Mouse (Mus musculus) forebrain, embryonic 16.5 days (tissue): ENCODE data around the gene Ly6g6c. TPM values are rescaled to one million over a fixed set of nuclear protein-coding genes. Genes with fewer than 3 reads are reported as not detected.

Experiments used
- ATAC-seq: fragments of 200-750 bp; cut with Nextera tagmentation; 2 replicates; pipeline ENCODE4 v1.8.0; 2017; ENCODE audit warnings: mild to moderate bottlenecking, moderate library complexity
- H3K27ac ChIP-seq: fragments of 300-500 bp; sonication (generic); 2 replicates; pipeline ENCODE4 v1.5.1; 2014; ENCODE audit warnings: low read length, control low read depth
- H3K27me3 ChIP-seq: fragments of 300-500 bp; sonication (generic); replicated peaks from 2 replicates; pipeline ENCODE4 v1.6.1; 2014; ENCODE audit warnings: low read length; ENCODE audit not compliant: control insufficient read depth, insufficient read depth
- H3K36me3 ChIP-seq: fragments of 300-500 bp; sonication (generic); 2 replicates; pipeline ENCODE4 v1.6.1; 2014; ENCODE audit not compliant: control insufficient read depth, insufficient read depth
- H3K4me1 ChIP-seq: fragments of 300-500 bp; sonication (generic); replicated peaks from 2 replicates; pipeline ENCODE4 v1.6.1; 2014; ENCODE audit warnings: low read length; ENCODE audit not compliant: control insufficient read depth, insufficient read depth
- H3K4me2 ChIP-seq: fragments of 300-500 bp; sonication (generic); 2 replicates; pipeline ENCODE4 v1.6.1; 2014; ENCODE audit warnings: mild to moderate bottlenecking, low read length, control low read depth
- H3K4me3 ChIP-seq: fragments of 300-500 bp; sonication (generic); replicated peaks from 2 replicates; pipeline ENCODE4 v1.5.1; 2014; ENCODE audit warnings: mild to moderate bottlenecking, low read length, control low read depth
- H3K9ac ChIP-seq: fragments of 300-500 bp; sonication (generic); replicated peaks from 2 replicates; pipeline ENCODE4 v1.6.1; 2014; ENCODE audit warnings: low read depth, low read length, control low read depth
- H3K9me3 ChIP-seq: fragments of 300-500 bp; sonication (generic); 2 replicates; pipeline ENCODE4 v1.6.1; 2016; ENCODE audit warnings: low read length; ENCODE audit not compliant: control insufficient read depth
- WGBS: fragments of 180-500 bp; shearing (Covaris S2); extraction: QIAGEN DNeasy Blood & Tissue Kit; methylation state at CpG from one replicate; pipeline ENCODE4 v1.1.7; 2014; 5-methylcytosine and 5-hydroxymethylcytosine counted together
- polyA plus RNA-seq: library from polyadenylated mRNA; unstranded; fragments of >200 nt; fragmentation: Nextera tagmentation; extraction: Ambion mirVana; gene quantifications from 2 replicates; pipeline ENCODE4 v1.2.1, GENCODE M21; 2015

Ly6g6c gene
- polyA plus RNA-seq, 1 experiment from 2014 or later, result not detected

GRCm38 (mm10) chr17:35076507-35077176, 11.5 kb downstream of the Ly6g6c start, which contains the start of gene Ly6g6e:
Gene Ly6g6e (plus strand): TSS chr17:35076902.
- H3K9ac ChIP-seq, result peak within 1 kb of the TSS; percentile 53
- H3K27ac ChIP-seq, result peak within 1 kb of the TSS; percentile 72
- ATAC-seq, result peak; percentile 81
- peak within 1 kb of the TSS; percentile 48 for H3K4me2 ChIP-seq
- H3K36me3 ChIP-seq, result no peaks in the 10 kb centered on the region
- 22% methylated on average over 10 of the region's 10 CpGs for WGBS
- H3K9me3 ChIP-seq, result no peaks in the 10 kb centered on the region
- H3K4me3 ChIP-seq, result peak within 1 kb of the TSS; percentile 24
- no peaks in the 10 kb centered on the region for H3K27me3 ChIP-seq
- H3K4me1 ChIP-seq, result peaks cover 29% of the 10 kb centered on the region

GRCm38 (mm10) chr17:35077285-35077684, 12.1 kb downstream of the Ly6g6c start:
- peak overlapping the region; percentile 48 for H3K4me2 ChIP-seq
- peaks cover 29% of the 10 kb centered on the region for H3K4me1 ChIP-seq
- H3K9ac ChIP-seq, result peak overlapping the region; percentile 53; the same call in 1 of the 2 replicates
- H3K36me3 ChIP-seq, result no peaks in the 10 kb centered on the region
- H3K4me3 ChIP-seq, result peak overlapping the region; percentile 24
- no peaks in the 10 kb centered on the region for H3K9me3 ChIP-seq
- ATAC-seq, result peak; percentile 68
- WGBS, result 41% methylated on average over 2 of the region's 2 CpGs
- no peak overlapping the region for H3K27ac ChIP-seq
- no peaks in the 10 kb centered on the region for H3K27me3 ChIP-seq

GRCm38 (mm10) chr17:35077786-35078233, 12.6 kb downstream of the Ly6g6c start, which contains the start of gene Ly6g6d:
Gene Ly6g6d (minus strand): TSS chr17:35078065.
- Histone ChIP-seq H3K9ac (peak within 1 kb of the TSS; percentile 53), H3K36me3 (no peaks in the 10 kb centered on the region), H3K27me3 (no peaks in the 10 kb centered on the region), H3K4me1 (peaks cover 29% of the 10 kb centered on the region), H3K27ac (peak within 1 kb of the TSS; percentile 72), H3K9me3 (no peaks in the 10 kb centered on the region), H3K4me2 (peak within 1 kb of the TSS; percentile 48), H3K4me3 (peak within 1 kb of the TSS; percentile 24)
- peak; percentile 19; the same call in 1 of the 2 replicates for ATAC-seq
- 12% methylated on average over 14 of the region's 14 CpGs for WGBS

- H3K4me1 ChIP-seq, result peaks cover 24% of the 10 kb centered on the region
- H3K4me3 ChIP-seq, result no peak overlapping the region
- ATAC-seq, result no peak
- no peaks in the 10 kb centered on the region for H3K27me3 ChIP-seq
- no peaks in the 10 kb centered on the region for H3K9me3 ChIP-seq
- H3K4me2 ChIP-seq, result no peak overlapping the region
- no peaks in the 10 kb centered on the region for H3K36me3 ChIP-seq
- H3K27ac ChIP-seq, result no peak overlapping the region
- 73% methylated on average over 9 of the region's 9 CpGs for WGBS
- no peak overlapping the region for H3K9ac ChIP-seq
Observed at GRCm38 (mm10) chr17:35079778-35080177, 14.6 kb downstream of the Ly6g6c start.

GRCm38 (mm10) chr17:35080248-35080647, 15.1 kb downstream of the Ly6g6c start:
- no peak for ATAC-seq
- 57% methylated on average over 6 of the region's 6 CpGs for WGBS

GRCm38 (mm10) chr17:35080710-35081109, 15.5 kb downstream of the Ly6g6c start:
- no peak for ATAC-seq

More at GRCm38 (mm10) chr17:35080248-35080647, 15.1 kb downstream of the Ly6g6c start:
- H3K27me3 ChIP-seq, result no peaks in the 10 kb centered on the region
- no peak overlapping the region for H3K4me2 ChIP-seq
- H3K4me1 ChIP-seq, result peaks cover 24% of the 10 kb centered on the region
- no peak overlapping the region for H3K9ac ChIP-seq
- H3K27ac ChIP-seq, result no peak overlapping the region
- no peaks in the 10 kb centered on the region for H3K9me3 ChIP-seq
- H3K4me3 ChIP-seq, result no peak overlapping the region
- H3K36me3 ChIP-seq, result no peaks in the 10 kb centered on the region

GRCm38 (mm10) chr17:35082841-35083576, 17.8 kb downstream of the Ly6g6c start:
- H3K36me3 ChIP-seq, result no peaks in the 10 kb centered on the region
- peaks cover 5% of the 10 kb centered on the region; the same call in 1 of the 2 replicates for H3K4me1 ChIP-seq
- 85% methylated on average over 16 of the region's 16 CpGs for WGBS
- H3K4me2 ChIP-seq, result no peak overlapping the region
- H3K9ac ChIP-seq, result no peak overlapping the region
- no peak for ATAC-seq
- H3K4me3 ChIP-seq, result no peak overlapping the region
- H3K27me3 ChIP-seq, result no peaks in the 10 kb centered on the region
- H3K9me3 ChIP-seq, result no peaks in the 10 kb centered on the region
- no peak overlapping the region for H3K27ac ChIP-seq

More at GRCm38 (mm10) chr17:35080710-35081109, 15.5 kb downstream of the Ly6g6c start:
- Histone ChIP-seq H3K27ac (no peak overlapping the region), H3K9me3 (no peaks in the 10 kb centered on the region), H3K4me2 (no peak overlapping the region), H3K9ac (no peak overlapping the region), H3K27me3 (no peaks in the 10 kb centered on the region), H3K36me3 (no peaks in the 10 kb centered on the region), H3K4me3 (no peak overlapping the region), H3K4me1 (peaks cover 24% of the 10 kb centered on the region)
- 80% methylated on average over 4 of the region's 4 CpGs for WGBS

- H3K27ac ChIP-seq, result no peak overlapping the region
- H3K4me3 ChIP-seq, result no peak overlapping the region
- no peak overlapping the region for H3K9ac ChIP-seq
- no peak for ATAC-seq
- peaks cover 3% of the 10 kb centered on the region; the same call in 1 of the 2 replicates for H3K4me1 ChIP-seq
- H3K4me2 ChIP-seq, result no peak overlapping the region
- 88% methylated on average over 3 of the region's 3 CpGs for WGBS
- no peaks in the 10 kb centered on the region for H3K9me3 ChIP-seq
- no peaks in the 10 kb centered on the region for H3K36me3 ChIP-seq
- no peaks in the 10 kb centered on the region for H3K27me3 ChIP-seq
Observed at GRCm38 (mm10) chr17:35083929-35084497, 18.8 kb downstream of the Ly6g6c start.
